Mouse (Mus musculus): ENCODE measurements around the gene Chchd3.

GRCm38 (mm10) chr6:32797525-32797924, 262.5 kb downstream of the Chchd3 start:
- no peak for TF ChIP-seq MAX (IDR thresholded peaks at IDR 0.05; ENCODE audit: low read length)
- no peak for TF ChIP-seq CTCF (IDR thresholded peaks at IDR 0.05 in 2 of 3, conservative IDR thresholded peaks at IDR 0.05 in 1 of 3; ENCODE audit: control insufficient read depth in 1 of 3, insufficient read depth in 1 of 3, low read depth in 2 of 3, low read length in 3 of 3, poor library complexity in 1 of 3, severe bottlenecking in 1 of 3)
